In the genomic region with DNA sequence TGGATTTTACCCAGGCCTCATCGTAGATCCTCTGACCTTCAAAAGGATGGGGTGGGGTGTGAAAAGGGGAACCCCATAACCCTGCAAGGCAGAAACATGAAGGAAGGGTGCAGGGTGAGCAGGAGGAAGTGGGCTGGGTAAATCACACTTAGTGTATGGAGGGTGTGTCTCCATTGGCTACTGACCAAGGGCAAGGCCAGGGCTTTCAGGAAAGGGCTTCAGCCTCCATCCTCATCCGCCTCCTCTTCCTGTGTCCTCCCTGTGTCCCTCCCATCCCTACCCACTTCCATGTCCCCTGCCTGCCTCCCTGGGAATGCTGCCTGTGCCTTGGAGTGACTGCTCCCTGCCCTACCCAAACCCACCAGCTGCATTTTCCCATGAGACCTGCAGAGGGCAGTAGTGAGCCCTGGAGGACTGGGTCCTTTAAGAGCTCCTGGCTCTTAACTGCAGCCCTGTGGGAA, we compare ENCODE assay signal across 8 mouse cellular contexts. TPM values are rescaled to one million over a fixed set of nuclear protein-coding genes. Genes with fewer than 3 reads are reported as not detected.
DNase-seq lines count a peak whose midpoint lies in the region; ATAC-seq and TF ChIP-seq lines count a peak whose summit lies in the region.

No protein-coding gene starts in this region.

- peak; percentile 46; the same call in 1 of the 2 replicates for ATAC-seq in hindbrain, postnatal 0 days
- peak; percentile 55; the same call in 1 of the 2 replicates for ATAC-seq in midbrain, embryonic 13.5 days

- no peak overlapping the region for H3K27ac ChIP-seq in hindbrain, postnatal 0 days
- H3K27ac ChIP-seq in midbrain, embryonic 13.5 days: 0 out of 2 replicates have a peak overlapping the region, but pooled peaks have one; percentile 6
- peak overlapping the region; percentile 40 for H3K27ac ChIP-seq in spleen, adult 2 months (ENCODE audit: insufficient read depth, low read length)

- no peak for TF ChIP-seq POLR2A in spleen, adult 2 months (IDR thresholded peaks at IDR 0.05; ENCODE audit: low read depth, low read length)

- 74% methylated on average over 2 of the region's 2 CpGs for WGBS in hindbrain, postnatal 0 days
- 84% methylated on average over 2 of the region's 2 CpGs for whole genome bisulfite sequencing in midbrain, embryonic 13.5 days
- WGBS in spleen, adult 2 months: 35% methylated on average over 2 of the region's 2 CpGs

- no peaks in the 10 kb centered on the region for H3K4me1 ChIP-seq in hindbrain, postnatal 0 days (ENCODE audit: insufficient read depth, low read length)
- no peaks in the 10 kb centered on the region for H3K4me1 ChIP-seq in midbrain, embryonic 13.5 days (replicated peaks)
- H3K4me1 ChIP-seq in spleen, adult 2 months (ENCODE audit: control insufficient read depth, insufficient read depth, insufficient read length): peaks cover 13% of the 10 kb centered on the region

- no peak overlapping the region for H3K9ac ChIP-seq in hindbrain, postnatal 0 days (replicated peaks; ENCODE audit: low read length)
- no peak overlapping the region for H3K9ac ChIP-seq in midbrain, embryonic 13.5 days (replicated peaks)

- no peak overlapping the region for H3K4me2 ChIP-seq in hindbrain, postnatal 0 days (ENCODE audit: low read depth, low read length)
- no peak overlapping the region for H3K4me2 ChIP-seq in midbrain, embryonic 13.5 days (replicated peaks)

- peak; percentile 95 for TF ChIP-seq CTCF in hindbrain, postnatal 0 days (IDR thresholded peaks at IDR 0.05; ENCODE audit: low read depth)
- peak; percentile 81; the same call in 1 of the 2 replicates for TF ChIP-seq CTCF in spleen, adult 2 months (IDR thresholded peaks at IDR 0.05; ENCODE audit: extremely low read depth, insufficient read depth, insufficient read length, insufficient replicate concordance)

- peak; percentile 64 to 75 for DNase-seq in left cerebral cortex, adult 18-20 months (ENCODE audit: low spot score in 2 of 2)
- no peak for DNase-seq in left cerebral cortex, adult 11 months (ENCODE audit: low spot score)
- peak; percentile 67 for DNase-seq in cerebellum, adult 11-12 months
- DNase-seq in gastrocnemius, adult 18-20 months (ENCODE audit: low spot score): peak; percentile 71
- DNase-seq in hindbrain, postnatal 0 days (ENCODE audit: low spot score): peak; percentile 84
- DNase-seq in left cerebral cortex, postnatal 4 days: peak; percentile 53
- peak; percentile 36 to 54 for DNase-seq in spleen, adult 2 months (ENCODE audit: low read depth in 1 of 2, low spot score in 2 of 2)

- no peaks in the 10 kb centered on the region for H3K9me3 ChIP-seq in hindbrain, postnatal 0 days (ENCODE audit: low read length)
- no peaks in the 10 kb centered on the region for H3K9me3 ChIP-seq in midbrain, embryonic 13.5 days

- intact Hi-C loops in left cerebral cortex, postnatal 4 days (cut with DNase I): no loop called here

- H3K27me3 ChIP-seq in hindbrain, postnatal 0 days (ENCODE audit: insufficient read depth, low read length): no peaks in the 10 kb centered on the region
- no peaks in the 10 kb centered on the region for H3K27me3 ChIP-seq in midbrain, embryonic 13.5 days
- no peaks in the 10 kb centered on the region for H3K27me3 ChIP-seq in spleen, adult 2 months (ENCODE audit: control insufficient read depth, insufficient read depth, low read length)

- peaks cover 78% of the 10 kb centered on the region for H3K36me3 ChIP-seq in hindbrain, postnatal 0 days (ENCODE audit: insufficient read depth, low read length)
- H3K36me3 ChIP-seq in midbrain, embryonic 13.5 days: peaks cover 96% of the 10 kb centered on the region
- peaks cover 41% of the 10 kb centered on the region for H3K36me3 ChIP-seq in spleen, adult 2 months (ENCODE audit: control insufficient read depth, insufficient read depth, low read length)

- H3K4me3 ChIP-seq in hindbrain, postnatal 0 days (ENCODE audit: low read length): no peak overlapping the region
- no peak overlapping the region for H3K4me3 ChIP-seq in midbrain, embryonic 13.5 days (replicated peaks)
- H3K4me3 ChIP-seq in spleen, adult 2 months (ENCODE audit: extremely low read depth, insufficient read depth, insufficient read length): no peak overlapping the region

RNA-seq across cellular contexts. Expression of gene Ppif, which starts 47.8 kb away (rescaled TPM):
- 10 to 100 TPM; 25.4 to 25.6 TPM for total RNA-seq in left cerebral cortex, adult 18-20 months (2021)
- 10 to 100 TPM; 27.3 to 33.8 TPM for total RNA-seq in gastrocnemius, adult 18-20 months (2021)
- 55.3 and 55.4 TPM in 2 replicates for total RNA-seq in hindbrain, postnatal 0 days (2014; rRNA removed)
- polyA plus RNA-seq in hindbrain, postnatal 0 days (2015; fragmentation: Nextera tagmentation; extraction: Ambion mirVana): 46.1 and 46.7 TPM in 2 replicates
- total RNA-seq in left cerebral cortex, postnatal 4 days (2021): 10 to 100 TPM; 19.9 to 20.8 TPM
- polyA plus RNA-seq in midbrain, embryonic 13.5 days (2015; fragmentation: Nextera tagmentation; extraction: Ambion mirVana): 25.3 and 25.5 TPM in 2 replicates
- polyA plus RNA-seq in spleen, adult 2 months (2012; rRNA removed): 50.4 and 68.4 TPM in 2 replicates
